Mouse (Mus musculus): ENCODE measurements around the gene Ccr1l1. TPM values are rescaled to one million over a fixed set of nuclear protein-coding genes. Genes with fewer than 3 reads are reported as not detected.

Gene Ccr1l1
- not detected in 2 replicates for polyA plus RNA-seq (2015; fragmentation: Nextera tagmentation; extraction: Ambion mirVana)

DNA sequence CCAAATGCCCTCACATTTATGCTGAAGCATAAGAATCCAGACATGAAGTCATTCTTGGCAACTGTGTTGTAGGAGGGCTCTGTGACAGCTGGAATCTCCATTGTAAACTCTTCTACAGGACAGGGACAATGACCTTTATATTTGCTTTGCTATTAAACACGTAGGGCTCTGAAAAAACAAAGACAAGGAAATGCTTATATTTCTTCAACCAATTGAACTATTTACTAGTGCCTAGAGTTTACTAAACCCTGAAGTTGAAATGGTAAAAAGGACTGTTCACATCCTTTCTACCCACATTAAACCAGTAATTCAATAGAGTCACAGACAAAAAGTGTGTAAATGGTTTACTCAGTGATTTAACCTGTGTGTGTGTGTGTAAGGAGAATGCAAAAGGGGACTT, at the start of gene Ccr1l1:
TSS of gene Ccr1l1 (minus strand) at position 101 of the 400 bp plus-strand sequence.

GRCm38 (mm10) chr9:124021672-124022071, 43.5 kb upstream of the Ccr1l1 start, which contains the start of gene Ccr3:
TSS of gene Ccr3 (plus strand) at chr9:124021972.

DNA sequence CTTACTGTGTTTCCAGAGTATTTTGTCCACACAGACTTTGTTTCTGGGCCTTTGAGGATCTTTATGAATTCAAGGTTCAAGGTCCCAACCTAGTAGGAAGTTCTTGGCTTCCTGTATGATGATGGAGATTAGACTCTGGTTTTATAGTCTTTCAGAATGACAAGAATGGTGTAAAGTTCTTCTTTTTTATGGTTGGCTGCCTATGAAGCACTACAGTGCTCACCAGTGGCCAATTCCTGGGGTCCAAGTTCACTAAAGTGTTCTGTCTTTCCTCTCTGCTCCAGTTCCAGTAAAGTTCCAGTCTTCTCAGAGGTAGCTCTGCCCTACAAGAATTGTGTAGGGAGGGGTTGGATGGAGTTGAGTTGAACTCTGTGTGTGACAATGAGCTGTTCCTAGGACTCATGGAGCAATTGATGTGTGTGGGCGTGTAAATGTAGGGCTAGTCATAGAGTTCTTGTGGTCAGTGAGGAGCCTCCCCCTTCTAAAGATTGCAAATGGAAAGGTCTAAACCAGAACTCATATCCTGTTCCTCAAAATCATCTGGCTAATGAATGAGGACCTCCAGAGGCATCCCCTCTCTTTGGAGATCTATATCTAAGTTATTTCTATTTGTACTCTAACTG, 9.8 kb downstream of the Ccr1l1 start, which contains the start of gene Ccr1:
TSS of gene Ccr1 (minus strand) at position 403 of the 623 bp plus-strand sequence.

Other genes starting within 250 kb of the Ccr1l1 start
- 0.30 and 0.49 TPM in 2 replicates for gene Cxcr6, start 171.9 kb downstream of the Ccr1l1 start, polyA plus RNA-seq (2015; fragmentation: Nextera tagmentation; extraction: Ambion mirVana)
- gene Fyco1, start 126.5 kb downstream of the Ccr1l1 start, polyA plus RNA-seq (2015; fragmentation: Nextera tagmentation; extraction: Ambion mirVana), result 29.6 and 39.7 TPM in 2 replicates
- gene Xcr1, start 116.4 kb downstream of the Ccr1l1 start, polyA plus RNA-seq (2015; fragmentation: Nextera tagmentation; extraction: Ambion mirVana), result 0.19 and 0.24 TPM in 2 replicates
- 3.6 and 4.5 TPM in 2 replicates for gene Ccr1, start 9.7 kb downstream of the Ccr1l1 start, polyA plus RNA-seq (2015; fragmentation: Nextera tagmentation; extraction: Ambion mirVana)
- not detected in 2 replicates for gene Ccr3, start 43.6 kb upstream of the Ccr1l1 start, polyA plus RNA-seq (2015; fragmentation: Nextera tagmentation; extraction: Ambion mirVana)
- 0.79 and 0.81 TPM in 2 replicates for gene Ccr2, start 123.5 kb upstream of the Ccr1l1 start, polyA plus RNA-seq (2015; fragmentation: Nextera tagmentation; extraction: Ambion mirVana)
- gene Ccr5, start 143.1 kb upstream of the Ccr1l1 start, polyA plus RNA-seq (2015; fragmentation: Nextera tagmentation; extraction: Ambion mirVana), result 0.47 and 0.87 TPM in 2 replicates

Data from skeletal muscle tissue, postnatal 0 days (tissue).